Mouse (Mus musculus) C3H10T1/2 (cell line): ENCODE results near the gene Olfr140. TPM values are rescaled to one million over a fixed set of nuclear protein-coding genes. Genes with fewer than 3 reads are reported as not detected.

Experiments used
- polyA plus RNA-seq, 2 experiments: library from polyadenylated mRNA; unstranded; fragments of >200 nt; fragmentation: generic; extraction: Trizol; gene quantifications; one replicate each; pipeline ENCODE4 v1.2.1; 2012; ENCODE audit warnings: missing spikeins in 2 of 2

Gene Olfr140
- not detected for polyA plus RNA-seq

DNA sequence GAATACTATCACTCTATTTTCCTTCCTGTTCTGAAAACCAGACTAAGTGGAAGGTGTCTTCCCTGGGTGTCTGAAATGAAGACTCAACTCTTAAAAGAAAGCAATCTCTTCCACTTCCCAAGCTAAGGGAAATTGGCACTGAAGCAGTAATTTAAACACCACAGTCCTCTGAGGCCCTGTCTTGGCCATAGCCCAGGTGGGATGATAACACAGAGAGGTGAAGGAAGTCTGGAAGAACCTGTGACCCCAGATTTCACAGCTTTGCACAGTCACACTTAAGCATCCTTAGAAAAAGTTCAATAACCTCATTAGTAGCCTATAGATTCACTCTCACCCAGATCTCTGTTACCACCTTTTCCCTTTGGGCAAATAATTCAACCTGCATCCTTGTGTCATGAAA lies at the start of gene Olfr140:
Gene Olfr140, minus strand, starts transcription at position 101 of the 400 bp plus-strand sequence.

GRCm38 (mm10) chr2:90035037-90035436 lies 28.4 kb downstream of the Olfr140 start, which contains the start of gene Olfr1265:
Gene Olfr1265 (plus strand): TSS chr2:90035337.

DNA sequence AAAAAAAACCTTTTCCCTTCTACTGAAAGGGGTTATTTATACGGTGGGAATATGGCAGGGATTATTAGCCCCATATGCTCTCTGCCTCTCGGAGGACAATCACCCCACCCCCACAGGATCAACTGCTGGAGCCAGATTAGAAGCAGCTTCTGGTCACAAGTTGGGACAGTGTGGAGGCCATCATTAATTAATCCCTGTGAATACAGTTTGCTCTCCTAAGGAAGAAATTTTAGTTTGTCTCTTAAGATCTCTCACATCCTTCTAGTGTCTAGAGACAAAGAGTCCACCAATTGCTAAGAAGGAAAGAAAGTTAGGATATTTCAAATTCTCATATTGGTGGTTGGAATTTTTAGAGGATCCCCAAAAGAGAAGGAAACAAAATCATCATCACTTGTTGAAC lies 37.9 kb downstream of the Olfr140 start, which contains the start of gene Olfr1264:
Gene Olfr1264, minus strand, starts transcription at position 101 of the 400 bp plus-strand sequence.

DNA sequence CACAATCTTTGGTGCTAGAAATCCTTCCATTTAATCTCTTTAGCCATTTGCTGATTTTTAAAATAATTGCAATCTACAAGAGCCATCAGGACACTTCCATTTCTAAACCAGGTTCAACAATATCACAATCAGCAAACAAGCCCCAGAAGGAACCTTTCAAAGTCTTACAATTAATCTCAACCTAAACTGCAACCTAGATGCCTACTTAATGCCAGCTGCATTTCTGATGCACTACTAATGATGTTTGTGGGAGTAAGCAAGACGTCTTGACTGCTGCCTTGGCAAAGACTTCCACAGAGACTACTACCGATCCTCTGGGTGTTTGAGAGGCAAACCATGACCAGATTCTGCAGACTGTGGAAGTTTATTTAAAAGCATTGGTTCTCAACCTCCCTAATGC lies 51.6 kb downstream of the Olfr140 start, which contains the start of gene Olfr1263:
Gene Olfr1263, plus strand, starts transcription at position 301 of the 400 bp plus-strand sequence.

GRCm38 (mm10) chr2:89999845-90000244 lies 63.5 kb downstream of the Olfr140 start, which contains the start of gene Olfr1262:
Gene Olfr1262 (plus strand): TSS chr2:90000145.

Other genes starting within 250 kb of the Olfr140 start
- gene Olfr1256, start 222.0 kb downstream of the Olfr140 start, polyA plus RNA-seq = not detected
- gene Olfr48, start 215.4 kb downstream of the Olfr140 start, polyA plus RNA-seq = not detected
- gene Olfr1257, start 185.2 kb downstream of the Olfr140 start, polyA plus RNA-seq = not detected
- gene Olfr1258, start 136.3 kb downstream of the Olfr140 start, polyA plus RNA-seq = not detected
- gene Olfr1259, start 114.9 kb downstream of the Olfr140 start, polyA plus RNA-seq = not detected
- gene Olfr1260, start 89.3 kb downstream of the Olfr140 start, polyA plus RNA-seq = not detected
- gene Olfr1261, start 72.4 kb downstream of the Olfr140 start, polyA plus RNA-seq = not detected
- not detected for gene Olfr1262, start 63.4 kb downstream of the Olfr140 start, polyA plus RNA-seq
- gene Olfr1263, start 51.5 kb downstream of the Olfr140 start, polyA plus RNA-seq = not detected
- not detected for gene Olfr1264, start 38.0 kb downstream of the Olfr140 start, polyA plus RNA-seq
- gene Olfr1265, start 28.3 kb downstream of the Olfr140 start, polyA plus RNA-seq = not detected
- gene Olfr1269, start 57.8 kb upstream of the Olfr140 start, polyA plus RNA-seq = not detected
- gene Olfr32, start 78.7 kb upstream of the Olfr140 start, polyA plus RNA-seq = not detected
- gene Olfr1270, start 89.5 kb upstream of the Olfr140 start, polyA plus RNA-seq = not detected
- gene Olfr1506, start 160.9 kb upstream of the Olfr140 start, polyA plus RNA-seq = not detected
- not detected for gene Olfr142, start 194.0 kb upstream of the Olfr140 start, polyA plus RNA-seq
- not detected for gene Olfr1271, start 207.4 kb upstream of the Olfr140 start, polyA plus RNA-seq
- gene Olfr1272, start 229.2 kb upstream of the Olfr140 start, polyA plus RNA-seq = not detected